Mouse (Mus musculus) kidney, postnatal 36 days (tissue): ENCODE measurements around the gene Lrp6.

Experiments used
- DNase-seq, 2 experiments: peaks; one replicate each; pipeline ENCODE4 v3.0.0; 2021 to 2022; ENCODE audit warnings: mixed read lengths in 2 of 2

The Lrp6 gene

GRCm38 (mm10) chr6:134567986-134568556 lies 1.3 kb upstream of the Lrp6 start:
- DNase-seq = peak; percentile 35 to 45

- DNase-seq = no peak
Measured at GRCm38 (mm10) chr6:134566248-134566817, 432 bp downstream of the Lrp6 start.

- DNase-seq = peak; percentile 52
Measured at GRCm38 (mm10) chr6:134565606-134566247, 1.0 kb downstream of the Lrp6 start.

- peak in 1 of 2 experiments; percentile 67 for DNase-seq
Measured at GRCm38 (mm10) chr6:134564539-134564938, 2.2 kb downstream of the Lrp6 start.

- DNase-seq = no peak
Measured at GRCm38 (mm10) chr6:134559635-134560034, 7.1 kb downstream of the Lrp6 start.

GRCm38 (mm10) chr6:134558546-134559129 lies 8.1 kb downstream of the Lrp6 start:
- DNase-seq = no peak

GRCm38 (mm10) chr6:134557043-134557442 lies 9.7 kb downstream of the Lrp6 start:
- DNase-seq = peak in 1 of 2 experiments; percentile 63

GRCm38 (mm10) chr6:134556185-134556950 lies 10.4 kb downstream of the Lrp6 start:
- peak in 1 of 2 experiments; percentile 29 for DNase-seq

GRCm38 (mm10) chr6:134555178-134555577 lies 11.6 kb downstream of the Lrp6 start:
- no peak for DNase-seq

GRCm38 (mm10) chr6:134554230-134554629 lies 12.5 kb downstream of the Lrp6 start:
- DNase-seq = no peak

- DNase-seq = no peak
Measured at GRCm38 (mm10) chr6:134551007-134551406, 15.8 kb downstream of the Lrp6 start.

- no peak for DNase-seq
Measured at GRCm38 (mm10) chr6:134550396-134550795, 16.4 kb downstream of the Lrp6 start.

GRCm38 (mm10) chr6:134544843-134545242 lies 21.9 kb downstream of the Lrp6 start:
- no peak for DNase-seq

GRCm38 (mm10) chr6:134544093-134544492 lies 22.7 kb downstream of the Lrp6 start:
- no peak for DNase-seq

- DNase-seq = no peak
Measured at GRCm38 (mm10) chr6:134543607-134544006, 23.2 kb downstream of the Lrp6 start.

- DNase-seq = no peak
Measured at GRCm38 (mm10) chr6:134542374-134542773, 24.4 kb downstream of the Lrp6 start.

- no peak for DNase-seq
Measured at GRCm38 (mm10) chr6:134540161-134540560, 26.6 kb downstream of the Lrp6 start.

GRCm38 (mm10) chr6:134539459-134539858 lies 27.3 kb downstream of the Lrp6 start:
- DNase-seq = no peak

- DNase-seq = no peak
Measured at GRCm38 (mm10) chr6:134538805-134539204, 28.0 kb downstream of the Lrp6 start.

GRCm38 (mm10) chr6:134537461-134538117 lies 29.2 kb downstream of the Lrp6 start:
- DNase-seq = no peak

GRCm38 (mm10) chr6:134535169-134535568 lies 31.6 kb downstream of the Lrp6 start:
- no peak for DNase-seq

GRCm38 (mm10) chr6:134533021-134533420 lies 33.7 kb downstream of the Lrp6 start:
- DNase-seq = no peak

- no peak for DNase-seq
Measured at GRCm38 (mm10) chr6:134531950-134532349, 34.8 kb downstream of the Lrp6 start.
